Mouse (Mus musculus) layer of hippocampus, adult 18-20 months (tissue): ENCODE results near the gene Megf11. TPM values are rescaled to one million over a fixed set of nuclear protein-coding genes. Genes with fewer than 3 reads are reported as not detected.
"Not testable (repeated sequence)": the region's sequence is repeated elsewhere in the genome, so short reads cannot be mapped to it uniquely, and the experiment has no call there.

Experiments used
- DNase-seq, 2 experiments: peaks; one replicate each; pipeline ENCODE4 v3.0.0; 2022; ENCODE audit warnings: low spot score in 2 of 2
- total RNA-seq, 2 experiments: library from RNA; stranded (reverse); gene quantifications; 2 replicates each; pipeline ENCODE4 v1.2.3; 2021

The Megf11 gene
- total RNA-seq, 2 experiments from 2014 or later: 12.7 to 14.3 TPM

DNA sequence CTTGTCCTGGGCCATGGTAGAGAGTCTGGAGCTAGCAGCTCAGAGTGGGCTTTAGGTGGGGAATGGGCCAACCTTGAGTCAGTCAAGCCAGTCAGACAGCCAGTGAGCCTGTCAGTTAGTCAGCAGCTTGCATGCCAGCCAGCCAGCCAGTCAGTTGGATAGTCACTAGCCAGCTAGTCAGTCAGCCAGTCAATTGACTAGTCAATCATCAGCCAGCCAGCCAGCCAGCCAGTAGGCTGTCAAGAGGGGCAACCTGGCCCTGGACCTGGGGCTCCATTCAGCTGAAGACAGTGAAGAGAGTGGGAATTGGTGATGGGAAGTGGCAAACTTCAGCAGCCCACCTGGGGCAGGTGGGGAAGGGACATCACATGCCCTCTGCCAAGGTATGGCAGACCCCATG, 77.4 kb downstream of the Megf11 start:
- DNase-seq: no peak

DNA sequence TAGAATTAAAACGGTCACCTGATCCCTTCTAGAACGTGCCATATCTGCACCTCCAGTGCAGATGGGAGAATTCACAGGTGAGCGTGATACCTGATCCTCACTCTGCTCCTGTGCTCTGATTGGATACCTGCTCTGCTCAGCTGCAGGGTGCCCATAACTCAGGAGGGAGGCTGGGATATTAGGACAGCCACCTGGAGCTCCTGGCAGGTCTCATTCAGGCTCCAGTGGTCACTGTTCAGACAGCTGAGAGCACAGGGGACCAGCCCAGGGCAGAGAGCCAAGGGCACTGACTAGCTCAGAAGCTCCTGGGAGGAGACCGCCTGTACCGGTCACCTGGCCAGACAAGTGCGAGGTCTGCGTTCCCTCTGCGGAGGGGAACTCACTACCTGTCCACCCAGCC, 80.7 kb downstream of the Megf11 start:
- DNase-seq: no peak

DNA sequence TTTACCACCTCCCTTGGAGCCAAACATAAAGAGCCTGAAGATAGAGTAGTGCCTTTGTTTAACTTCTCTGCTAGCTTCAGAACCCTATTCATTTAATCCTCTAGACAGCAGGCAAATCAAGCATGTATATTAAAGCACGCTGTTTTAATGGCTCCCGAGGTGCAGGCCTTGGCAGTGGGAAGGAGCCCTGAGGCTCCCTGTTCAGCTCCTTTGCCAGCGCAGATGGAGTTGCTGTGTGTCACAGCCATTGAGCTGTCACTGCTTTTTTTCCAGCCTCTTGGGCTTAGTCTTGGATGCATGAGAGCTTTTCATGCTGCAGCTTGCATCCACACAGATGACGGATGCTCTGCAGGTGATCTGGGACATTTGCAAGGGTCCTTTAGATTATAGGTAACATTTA, 81.1 kb downstream of the Megf11 start:
- no peak for DNase-seq

GRCm38 (mm10) chr9:64470806-64471205, 85.4 kb downstream of the Megf11 start:
- DNase-seq: no peak

- no peak for DNase-seq
These were observed 85.9 kb downstream of the Megf11 start for GRCm38 (mm10) chr9:64471336-64471735.

- DNase-seq: no peak
These were observed 86.7 kb downstream of the Megf11 start for GRCm38 (mm10) chr9:64472165-64472564.

GRCm38 (mm10) chr9:64472743-64473142, 87.3 kb downstream of the Megf11 start:
- no peak for DNase-seq

DNA sequence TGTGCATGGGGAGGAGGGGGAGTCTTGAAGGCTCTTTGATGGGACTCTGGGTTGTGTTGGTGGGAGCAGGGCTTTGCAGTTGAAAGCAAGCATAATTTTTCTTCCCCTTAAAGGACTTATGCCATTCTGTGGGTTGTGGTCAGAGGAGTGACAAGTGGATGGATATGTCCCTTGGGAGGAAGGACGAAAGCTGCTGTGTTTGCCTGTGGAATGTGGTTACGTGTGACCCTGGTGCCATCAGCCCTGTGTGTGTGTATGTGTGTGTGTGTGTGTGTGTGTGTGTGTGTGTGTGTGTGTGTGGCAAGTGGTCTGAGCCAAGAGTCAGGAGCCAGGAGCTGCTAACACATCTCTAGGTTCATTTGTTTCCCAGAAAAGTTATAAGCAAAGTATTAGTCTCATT, 87.7 kb downstream of the Megf11 start:
- no peak for DNase-seq

DNA sequence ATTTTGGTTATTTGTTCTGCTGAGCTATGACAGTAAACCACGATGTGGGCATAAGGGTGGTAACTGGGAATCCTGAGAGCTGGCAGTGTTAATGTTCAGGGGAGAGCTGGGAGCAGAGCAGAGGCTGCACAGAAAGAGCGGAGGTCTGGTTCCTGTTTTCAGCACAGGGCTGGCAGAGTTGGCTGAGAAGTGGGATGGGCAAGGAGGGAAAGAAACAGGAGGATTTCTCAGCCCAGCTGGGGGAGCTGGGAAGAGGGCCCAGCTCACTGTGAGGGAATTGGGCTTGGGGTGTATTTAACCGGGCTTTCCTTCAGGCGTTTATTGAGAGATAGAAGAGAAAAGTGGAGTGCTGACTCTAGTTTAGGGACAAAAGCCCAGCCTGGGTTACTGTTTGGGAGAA, 88.3 kb downstream of the Megf11 start:
- DNase-seq: no peak

DNA sequence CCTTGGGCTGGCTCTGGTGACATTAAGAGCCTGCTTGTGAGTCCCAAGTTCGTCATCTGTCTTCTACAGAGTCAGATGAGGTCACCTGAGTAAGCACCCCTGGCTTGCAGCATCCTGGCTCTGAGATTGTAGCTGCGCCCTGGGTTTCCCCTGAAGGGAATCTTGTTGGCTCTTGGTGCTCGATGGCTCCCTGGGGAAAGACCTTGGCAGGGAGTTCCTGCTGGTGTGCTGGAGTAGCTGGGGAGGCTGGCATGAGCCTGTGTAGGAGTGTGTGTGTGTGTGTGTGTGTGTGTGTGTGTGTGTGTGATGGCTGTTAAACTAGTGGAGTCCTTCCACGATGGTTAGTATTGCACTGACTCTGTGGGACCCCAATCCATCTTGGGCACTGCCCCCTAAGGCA, 88.7 kb downstream of the Megf11 start:
- DNase-seq: peak in 1 of 2 experiments; percentile 8

GRCm38 (mm10) chr9:64475942-64476341, 90.5 kb downstream of the Megf11 start:
- no peak for DNase-seq

DNA sequence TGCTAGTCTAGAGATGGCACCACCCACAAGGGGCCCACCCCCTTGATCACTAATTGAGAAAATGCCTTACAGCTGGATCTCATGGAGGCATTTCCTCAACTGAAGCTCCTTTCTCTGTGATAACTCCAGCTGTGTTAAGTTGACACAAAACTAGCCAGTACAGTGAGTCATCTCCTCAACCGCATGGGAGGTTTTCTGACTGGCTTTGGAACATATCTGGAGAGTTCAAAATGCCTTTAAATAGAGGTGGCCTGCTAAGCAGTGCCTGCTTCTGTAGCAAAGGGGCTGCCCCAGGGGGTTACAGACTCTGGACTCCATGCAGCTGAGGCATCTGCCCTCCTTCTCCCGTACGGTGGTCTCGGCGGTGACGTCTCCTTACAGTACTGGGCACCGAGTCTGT, 92.0 kb downstream of the Megf11 start:
- DNase-seq: not testable (repeated sequence)

DNA sequence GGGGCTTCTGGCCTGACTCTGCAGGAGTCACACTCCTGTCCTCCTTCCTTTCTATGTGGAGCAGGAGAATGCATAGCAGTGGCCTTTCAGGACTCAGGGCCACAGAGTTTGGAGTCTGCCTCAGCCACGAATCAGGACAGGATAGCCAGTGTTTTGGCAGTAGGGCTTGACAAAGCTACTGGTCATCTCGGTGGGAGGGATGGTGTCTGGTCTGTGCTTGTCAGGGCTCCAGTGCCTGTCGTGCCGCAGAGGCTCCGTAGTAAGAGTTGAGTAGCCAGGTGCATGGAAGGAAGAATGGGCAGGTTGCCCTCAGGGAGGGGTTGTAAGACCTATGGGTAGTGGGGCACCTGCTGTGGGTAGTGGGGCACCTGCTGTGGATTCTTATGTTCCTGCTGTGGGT, 96.7 kb downstream of the Megf11 start:
- no peak for DNase-seq

GRCm38 (mm10) chr9:64487377-64487776, 102.0 kb downstream of the Megf11 start:
- DNase-seq: no peak

GRCm38 (mm10) chr9:64494647-64495046, 109.2 kb downstream of the Megf11 start:
- DNase-seq: no peak

- DNase-seq: peak in 1 of 2 experiments; percentile 46
These were observed 113.5 kb downstream of the Megf11 start for GRCm38 (mm10) chr9:64498929-64499328.

DNA sequence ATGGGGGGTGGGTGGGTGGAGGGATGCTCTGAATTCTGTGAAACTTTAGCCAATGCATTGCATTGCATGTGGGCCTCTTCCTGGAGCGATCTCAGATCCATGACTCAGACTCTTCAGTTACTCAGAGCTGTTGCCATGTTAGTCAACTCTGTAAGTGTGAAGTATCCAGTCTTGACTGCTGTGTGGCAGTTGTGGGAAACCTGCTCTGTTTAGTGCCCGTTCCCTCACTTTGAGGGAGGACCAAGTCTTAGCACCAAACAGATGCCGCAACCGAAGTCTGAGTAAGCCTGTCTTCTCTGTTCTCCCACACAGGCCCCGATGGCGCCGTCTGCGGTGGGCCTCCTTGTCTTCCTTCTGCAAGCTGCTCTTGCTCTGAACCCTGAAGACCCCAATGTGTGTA, 115.8 kb downstream of the Megf11 start:
- peak in 1 of 2 experiments; percentile 11 for DNase-seq

DNA sequence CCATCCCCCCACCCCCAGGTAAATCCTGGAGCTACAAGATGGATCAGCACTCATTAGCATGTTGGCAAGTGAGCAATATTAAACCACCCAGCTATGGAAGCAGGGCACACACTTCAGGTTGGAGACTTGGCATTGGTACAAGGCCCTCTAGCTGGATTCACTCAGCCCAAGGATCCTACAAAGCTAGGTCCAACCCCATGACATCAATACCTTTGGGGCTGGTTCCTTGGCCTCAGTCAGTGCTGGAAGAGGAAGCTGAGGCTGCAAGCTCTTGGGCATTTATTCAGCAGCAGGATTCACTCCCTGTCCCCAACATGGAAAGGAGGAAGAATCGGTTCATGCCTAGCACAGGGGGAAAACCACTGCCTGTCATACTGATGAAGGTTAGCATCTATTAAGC, 118.6 kb downstream of the Megf11 start:
- DNase-seq: no peak

DNA sequence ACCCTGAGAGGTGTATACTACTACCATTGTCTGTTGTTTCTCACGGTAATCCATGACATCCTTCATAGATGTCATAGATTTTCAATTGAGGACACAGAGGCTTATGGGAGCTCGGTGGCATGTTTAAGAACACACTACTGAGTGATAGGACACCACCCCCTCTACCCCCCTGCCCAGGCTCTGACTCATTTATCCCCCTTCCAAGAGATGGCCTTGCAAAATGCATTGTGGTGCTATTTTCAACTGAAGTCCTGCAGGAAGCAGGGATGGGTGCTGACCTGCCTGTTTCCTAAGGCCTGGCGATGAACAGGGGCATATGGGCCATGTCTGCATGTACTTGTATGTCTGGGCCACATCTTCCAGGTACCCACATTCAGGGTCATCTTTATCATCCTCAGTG, 119.0 kb downstream of the Megf11 start:
- DNase-seq: no peak

GRCm38 (mm10) chr9:64504921-64505320, 119.5 kb downstream of the Megf11 start:
- DNase-seq: no peak

- no peak for DNase-seq
These were observed 121.2 kb downstream of the Megf11 start for GRCm38 (mm10) chr9:64506440-64507206.

- DNase-seq: no peak
These were observed 121.7 kb downstream of the Megf11 start for GRCm38 (mm10) chr9:64507207-64507517.

GRCm38 (mm10) chr9:64507995-64508394, 122.6 kb downstream of the Megf11 start:
- DNase-seq: no peak

DNA sequence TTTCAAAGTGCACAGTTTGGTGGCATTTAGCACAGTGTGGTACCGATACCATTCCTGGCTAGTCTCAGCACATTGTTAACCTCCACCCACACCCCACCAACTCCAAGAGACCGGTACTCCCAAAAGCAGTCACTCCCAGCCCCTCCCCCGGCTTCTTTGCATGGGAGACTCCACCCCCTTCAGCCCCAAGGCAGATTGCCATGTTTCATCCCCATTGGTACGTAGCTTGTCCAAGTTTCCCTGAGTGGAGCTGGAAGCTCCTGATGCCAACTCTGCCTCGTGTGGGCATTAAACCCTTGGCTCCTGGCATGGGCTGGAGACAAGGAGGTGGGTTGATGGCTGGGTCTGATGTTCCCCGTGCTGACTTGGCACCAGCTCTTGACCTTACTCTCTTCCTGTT, 129.4 kb downstream of the Megf11 start:
- DNase-seq: no peak
